Mouse (Mus musculus) limb, embryonic 10.5 days (tissue): Measurements from ENCODE around the gene Rbfox2. TPM values are rescaled to one million over a fixed set of nuclear protein-coding genes. Genes with fewer than 3 reads are reported as not detected.

Experiments used
- DNase-seq: peaks from one replicate; pipeline ENCODE4 v3.0.0-alpha.2; 2017; ENCODE audit warnings: low spot score
- H3K27ac ChIP-seq: fragments of 300-500 bp; sonication (generic); 2 replicates; pipeline ENCODE4 v1.5.1; 2016; ENCODE audit warnings: mild to moderate bottlenecking
- H3K27me3 ChIP-seq: fragments of 300-500 bp; sonication (generic); 2 replicates; pipeline ENCODE4 v1.6.1; 2016; ENCODE audit warnings: low read depth, mild to moderate bottlenecking; ENCODE audit not compliant: poor library complexity, severe bottlenecking
- H3K36me3 ChIP-seq: fragments of 300-500 bp; sonication (generic); 2 replicates; pipeline ENCODE4 v1.6.1; 2016; ENCODE audit warnings: mild to moderate bottlenecking, moderate library complexity
- H3K4me1 ChIP-seq: fragments of 300-500 bp; sonication (generic); 2 replicates; pipeline ENCODE4 v1.6.1; 2016
- H3K4me3 ChIP-seq: fragments of 300-500 bp; sonication (generic); 2 replicates; pipeline ENCODE4 v1.5.1; 2016; ENCODE audit warnings: mild to moderate bottlenecking, moderate library complexity
- H3K9me3 ChIP-seq: fragments of 300-500 bp; sonication (generic); replicated peaks from 2 replicates; pipeline ENCODE4 v1.6.1; 2016; ENCODE audit warnings: mild to moderate bottlenecking
- WGBS: fragments of 180-500 bp; shearing (Covaris S2); methylation state at CpG from one replicate; pipeline ENCODE4 v1.1.7; 2016; 5-methylcytosine and 5-hydroxymethylcytosine counted together
- polyA plus RNA-seq: library from polyadenylated mRNA; unstranded; fragments of >200 nt; fragmentation: Nextera tagmentation; extraction: Ambion mirVana; gene quantifications from 2 replicates; pipeline ENCODE4 v1.2.1, GENCODE M21; 2016

Gene Rbfox2
- polyA plus RNA-seq, 1 experiment from 2014 or later, result 62.6 TPM

DNA sequence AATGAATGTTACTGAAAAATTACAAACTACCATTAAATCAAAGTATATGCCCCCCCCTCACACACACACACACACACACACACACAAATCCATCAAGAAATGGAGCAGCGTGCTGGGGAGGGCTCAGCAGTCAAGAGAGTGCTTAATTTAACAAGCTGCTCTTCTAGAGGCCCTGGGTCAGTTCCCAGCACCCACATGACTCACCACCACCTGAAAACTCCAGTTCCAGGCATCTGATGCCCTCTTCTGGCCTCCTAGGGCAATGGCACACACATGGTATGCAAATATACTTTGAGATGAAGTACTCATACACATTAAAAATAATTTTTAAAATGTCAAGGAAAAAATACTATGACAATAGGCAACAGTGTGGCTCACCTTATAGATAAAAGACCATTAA, 120.7 kb downstream of the Rbfox2 start:
- no peak for DNase-seq
- Histone ChIP-seq H3K36me3 (peaks cover 15% of the 10 kb centered on the region), H3K4me1 (peaks cover 10% of the 10 kb centered on the region), H3K9me3 (no peaks in the 10 kb centered on the region), H3K27ac (no peak overlapping the region), H3K27me3 (no peaks in the 10 kb centered on the region), H3K4me3 (no peak overlapping the region)
- WGBS, result 89% methylated on average over 1 of the region's 1 CpGs

DNA sequence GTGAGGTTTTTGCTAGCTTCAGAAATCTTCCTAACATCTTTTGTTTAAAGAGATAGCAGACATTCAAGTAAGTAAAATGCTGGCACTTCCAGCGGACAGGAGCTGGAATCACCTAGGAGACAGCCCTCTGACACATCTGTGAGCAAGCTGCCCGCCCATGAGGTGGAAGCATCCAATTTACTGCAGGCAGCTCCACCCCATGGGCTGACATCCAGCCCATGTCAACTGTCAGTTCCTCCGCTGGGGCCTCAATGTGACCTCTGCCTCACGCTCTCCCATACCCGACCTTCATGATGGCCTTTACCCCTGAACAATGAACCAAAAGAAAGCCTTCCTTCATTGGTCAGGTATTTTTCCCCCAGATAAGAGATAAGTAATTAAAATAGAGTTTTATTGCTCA, 121.2 kb downstream of the Rbfox2 start:
- no peaks in the 10 kb centered on the region for H3K27me3 ChIP-seq
- H3K4me3 ChIP-seq, result no peak overlapping the region
- H3K9me3 ChIP-seq, result no peaks in the 10 kb centered on the region
- DNase-seq, result no peak
- no peak overlapping the region for H3K27ac ChIP-seq
- peaks cover 15% of the 10 kb centered on the region for H3K36me3 ChIP-seq
- WGBS, result 40% methylated on average over 5 of the region's 5 CpGs
- H3K4me1 ChIP-seq, result peaks cover 10% of the 10 kb centered on the region

DNA sequence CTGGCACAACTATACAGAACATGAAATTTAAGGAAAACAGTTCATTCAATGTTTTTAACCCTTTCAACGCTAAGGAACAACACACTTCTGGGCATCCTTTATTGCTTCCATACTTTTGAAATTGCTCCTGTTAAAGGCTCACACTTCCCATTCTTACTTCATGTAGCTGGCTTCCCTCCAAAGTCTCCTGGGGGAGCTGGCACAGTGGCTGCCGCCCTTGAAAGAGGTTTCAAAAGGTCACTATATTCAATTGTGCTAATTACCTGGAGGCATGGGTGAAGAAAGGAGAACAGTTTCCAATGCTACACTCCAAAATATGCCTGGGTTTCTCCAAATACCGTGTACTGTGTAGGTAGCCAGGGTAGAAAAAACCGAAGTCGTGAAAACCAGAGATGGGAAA, 124.0 kb downstream of the Rbfox2 start:
- no peaks in the 10 kb centered on the region for H3K9me3 ChIP-seq
- H3K36me3 ChIP-seq, result peaks cover 15% of the 10 kb centered on the region
- no peak overlapping the region for H3K4me3 ChIP-seq
- H3K27me3 ChIP-seq, result no peaks in the 10 kb centered on the region
- 82% methylated on average over 5 of the region's 5 CpGs for WGBS
- DNase-seq, result no peak
- peaks cover 10% of the 10 kb centered on the region for H3K4me1 ChIP-seq
- no peak overlapping the region for H3K27ac ChIP-seq

DNA sequence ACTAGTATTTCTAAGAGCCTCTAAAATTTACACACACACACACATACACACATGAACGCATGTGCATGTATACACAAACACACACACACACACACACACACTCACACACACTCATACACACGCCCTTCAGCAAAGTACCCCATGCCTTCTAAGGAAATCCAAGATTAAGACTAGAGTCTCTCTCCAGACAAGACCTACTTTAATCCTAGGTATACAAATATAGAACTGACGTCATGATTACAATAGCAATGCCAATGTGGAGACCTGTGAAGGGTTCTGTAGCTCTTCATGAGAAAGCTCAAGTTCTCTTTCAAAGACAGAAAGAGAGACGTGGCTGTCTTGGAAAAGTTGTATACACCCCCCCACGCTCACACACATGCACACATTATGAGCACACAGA, 132.8 kb downstream of the Rbfox2 start:
- Histone ChIP-seq H3K4me3 (no peak overlapping the region), H3K4me1 (0 out of 2 replicates have a peak, but pooled peaks cover 3% of the 10 kb centered on the region), H3K27me3 (no peaks in the 10 kb centered on the region), H3K36me3 (peaks cover 5% of the 10 kb centered on the region; the same call in 1 of the 2 replicates), H3K9me3 (no peaks in the 10 kb centered on the region), H3K27ac (no peak overlapping the region)
- 93% methylated on average over 5 of the region's 5 CpGs for WGBS
- DNase-seq, result no peak

DNA sequence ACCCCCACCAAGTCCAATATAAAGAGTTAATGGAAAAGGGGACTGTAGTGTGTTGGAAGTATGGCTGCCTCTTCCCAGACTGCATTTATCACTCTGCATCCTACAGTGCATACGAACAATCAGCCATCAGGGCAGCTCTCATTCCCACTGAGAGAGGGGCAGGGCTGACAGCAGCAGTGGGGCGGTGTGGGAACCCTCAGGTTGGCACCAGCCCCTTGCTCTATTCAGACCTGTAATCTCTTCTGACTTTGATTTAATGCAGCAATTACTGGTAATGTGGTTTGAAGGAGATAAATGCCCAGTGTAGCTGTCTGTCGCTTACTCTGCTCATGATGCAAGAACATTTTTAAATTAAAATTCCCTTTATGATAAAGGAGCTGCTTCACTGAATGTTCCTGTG, 134.4 kb downstream of the Rbfox2 start:
- Histone ChIP-seq H3K36me3 (peaks cover 5% of the 10 kb centered on the region; the same call in 1 of the 2 replicates), H3K4me1 (0 out of 2 replicates have a peak, but pooled peaks cover 3% of the 10 kb centered on the region)
- WGBS, result 69% methylated on average over 3 of the region's 3 CpGs

DNA sequence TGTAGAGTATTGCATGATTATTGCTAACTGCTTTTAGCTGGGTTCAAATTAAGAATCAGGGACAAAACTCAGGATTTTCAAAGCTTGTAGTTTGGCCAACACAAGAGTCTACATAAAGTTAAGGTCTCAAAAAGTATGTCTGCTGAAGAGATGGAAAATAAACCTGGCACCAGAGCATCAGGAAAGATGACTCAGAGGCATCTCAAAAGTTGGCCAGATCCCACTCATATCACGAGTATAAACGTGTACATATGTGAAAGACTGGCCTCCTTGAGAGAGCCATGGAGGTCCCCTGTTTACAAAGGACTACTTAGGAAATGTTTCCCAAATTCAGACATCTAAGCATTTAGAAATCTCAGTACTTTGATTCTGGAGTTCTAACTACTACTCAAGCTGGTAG, 138.0 kb downstream of the Rbfox2 start:
- DNase-seq, result no peak
- Histone ChIP-seq H3K36me3 (0 out of 2 replicates have a peak, but pooled peaks cover 2% of the 10 kb centered on the region), H3K4me3 (no peak overlapping the region), H3K4me1 (peaks cover 13% of the 10 kb centered on the region), H3K27me3 (no peaks in the 10 kb centered on the region), H3K9me3 (no peaks in the 10 kb centered on the region), H3K27ac (no peak overlapping the region)
- WGBS, result 88% methylated on average over 2 of the region's 2 CpGs

More for the DNA sequence above, 134.4 kb downstream of the Rbfox2 start:
- Histone ChIP-seq H3K9me3 (no peaks in the 10 kb centered on the region), H3K27me3 (no peaks in the 10 kb centered on the region), H3K4me3 (no peak overlapping the region), H3K27ac (no peak overlapping the region)
- no peak for DNase-seq

DNA sequence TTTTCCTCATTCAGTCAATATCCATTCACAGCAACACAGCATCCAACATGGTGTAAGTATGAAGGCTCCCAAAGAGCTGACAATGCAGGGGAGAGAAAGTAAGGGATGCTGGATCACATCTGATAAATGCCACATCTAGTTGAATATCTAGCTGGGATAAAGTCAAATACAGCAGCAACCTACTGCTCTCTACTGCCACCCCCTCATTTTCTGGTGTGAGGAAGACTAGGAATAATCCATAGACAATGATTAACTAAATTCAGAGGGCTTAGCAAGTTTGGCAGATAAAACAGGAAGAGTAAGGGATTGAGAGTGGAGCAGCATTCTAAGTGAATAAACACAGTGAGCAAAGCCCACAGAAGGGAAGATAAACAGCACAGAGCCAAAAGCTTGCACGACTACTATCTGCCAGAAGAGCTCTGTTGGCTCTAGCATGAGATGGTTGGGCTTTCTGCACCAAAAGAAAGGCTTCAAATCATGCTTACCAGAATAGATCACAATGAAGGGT, 140.5 kb downstream of the Rbfox2 start:
- Histone ChIP-seq H3K4me3 (no peak overlapping the region), H3K9me3 (no peaks in the 10 kb centered on the region), H3K36me3 (no peaks in the 10 kb centered on the region), H3K27me3 (no peaks in the 10 kb centered on the region), H3K27ac (no peak overlapping the region), H3K4me1 (peaks cover 36% of the 10 kb centered on the region)
- WGBS, result 75% methylated on average over 1 of the region's 1 CpGs
- DNase-seq, result no peak

DNA sequence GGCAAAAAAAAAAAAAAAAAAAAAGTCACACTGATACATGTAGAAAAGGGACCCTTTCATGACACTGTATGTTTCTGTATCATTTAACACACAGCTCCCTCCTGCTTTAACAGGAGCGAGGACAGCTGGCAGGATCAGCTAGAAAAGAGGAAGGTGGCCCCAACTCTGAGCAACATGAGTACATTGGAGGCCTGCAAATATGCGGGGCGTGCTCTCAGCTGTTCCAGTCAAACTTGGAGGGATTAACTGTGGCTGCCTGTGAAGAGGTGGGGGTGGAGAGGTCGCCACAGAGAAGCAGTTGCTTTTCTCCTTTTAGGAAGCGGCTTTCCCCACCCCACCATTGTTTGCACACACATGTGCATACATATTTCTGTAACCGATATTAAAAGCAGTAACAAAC, 143.5 kb downstream of the Rbfox2 start:
- H3K4me3 ChIP-seq, result no peak overlapping the region
- WGBS, result 54% methylated on average over 6 of the region's 6 CpGs
- no peaks in the 10 kb centered on the region for H3K27me3 ChIP-seq
- no peaks in the 10 kb centered on the region for H3K36me3 ChIP-seq
- no peaks in the 10 kb centered on the region for H3K9me3 ChIP-seq
- peaks cover 57% of the 10 kb centered on the region for H3K4me1 ChIP-seq
- H3K27ac ChIP-seq, result peak overlapping the region; percentile 2; the same call in 1 of the 2 replicates
- no peak for DNase-seq

DNA sequence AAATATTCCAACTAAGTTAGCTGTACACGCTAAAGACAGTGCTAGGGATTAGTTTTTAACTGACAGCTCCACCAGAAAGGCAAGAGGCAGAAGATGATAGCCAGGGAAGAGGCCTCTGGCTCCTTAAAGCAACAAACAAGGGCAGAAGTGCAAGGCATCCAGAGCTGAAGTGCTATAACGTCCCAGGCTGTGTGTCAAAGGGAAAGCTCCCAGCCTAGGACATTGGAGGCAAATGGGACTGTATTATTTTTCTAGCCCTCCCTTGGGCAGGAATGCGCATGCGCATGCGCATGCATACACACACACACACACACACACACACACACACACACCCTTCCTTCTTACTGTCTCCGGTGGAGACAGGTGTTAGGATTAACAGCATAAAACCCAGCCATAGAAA, 143.9 kb downstream of the Rbfox2 start:
- H3K27me3 ChIP-seq, result no peaks in the 10 kb centered on the region
- H3K36me3 ChIP-seq, result no peaks in the 10 kb centered on the region
- H3K4me3 ChIP-seq, result no peak overlapping the region
- WGBS, result 82% methylated on average over 6 of the region's 6 CpGs
- 0 out of 2 replicates have a peak overlapping the region, but pooled peaks have one; percentile 15 for H3K27ac ChIP-seq
- H3K4me1 ChIP-seq, result peaks cover 57% of the 10 kb centered on the region
- DNase-seq, result no peak
- H3K9me3 ChIP-seq, result no peaks in the 10 kb centered on the region

DNA sequence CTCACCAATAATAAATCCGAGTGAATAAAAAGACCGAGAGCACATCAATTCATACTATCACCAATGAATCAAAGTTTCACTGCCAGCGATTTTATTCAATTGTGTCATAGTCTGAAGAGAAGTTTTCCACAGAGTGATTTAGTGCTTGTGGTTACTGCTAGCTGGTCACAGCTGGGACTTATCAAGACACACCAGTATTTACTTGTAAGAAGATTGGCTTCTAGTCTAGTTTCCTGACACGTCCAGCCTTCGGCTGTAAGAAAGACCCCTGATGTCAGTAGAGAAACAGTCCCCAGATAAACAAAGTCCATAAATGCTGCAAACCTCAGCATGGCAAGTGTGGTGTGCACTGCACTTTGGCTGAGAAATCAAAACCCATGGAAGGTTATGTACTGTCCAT, 145.4 kb downstream of the Rbfox2 start:
- no peak overlapping the region for H3K4me3 ChIP-seq
- H3K9me3 ChIP-seq, result no peaks in the 10 kb centered on the region
- WGBS, result 52% methylated on average over 5 of the region's 5 CpGs
- peaks cover 57% of the 10 kb centered on the region for H3K4me1 ChIP-seq
- no peaks in the 10 kb centered on the region for H3K27me3 ChIP-seq
- DNase-seq, result no peak
- H3K27ac ChIP-seq, result peak overlapping the region; percentile 44; the same call in 1 of the 2 replicates
- no peaks in the 10 kb centered on the region for H3K36me3 ChIP-seq

DNA sequence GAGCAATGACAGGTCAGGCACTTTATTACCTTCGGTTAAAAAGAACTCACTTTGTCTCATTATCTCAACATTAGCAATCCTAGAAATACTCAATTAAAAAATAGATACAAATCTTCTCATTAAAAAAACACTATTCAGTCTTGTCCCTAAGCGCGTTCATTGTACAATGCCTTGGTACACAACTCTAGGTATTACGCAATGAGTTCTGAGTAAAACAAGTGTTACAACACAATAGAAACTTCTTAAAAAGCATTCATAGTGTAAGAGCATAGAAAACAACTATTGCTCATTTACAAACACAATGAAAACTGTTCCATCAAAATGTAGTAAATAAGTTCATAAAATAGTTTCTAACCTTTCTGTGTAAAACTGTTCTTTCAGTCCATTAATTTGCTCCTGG, 146.0 kb downstream of the Rbfox2 start:
- no peak for DNase-seq

DNA sequence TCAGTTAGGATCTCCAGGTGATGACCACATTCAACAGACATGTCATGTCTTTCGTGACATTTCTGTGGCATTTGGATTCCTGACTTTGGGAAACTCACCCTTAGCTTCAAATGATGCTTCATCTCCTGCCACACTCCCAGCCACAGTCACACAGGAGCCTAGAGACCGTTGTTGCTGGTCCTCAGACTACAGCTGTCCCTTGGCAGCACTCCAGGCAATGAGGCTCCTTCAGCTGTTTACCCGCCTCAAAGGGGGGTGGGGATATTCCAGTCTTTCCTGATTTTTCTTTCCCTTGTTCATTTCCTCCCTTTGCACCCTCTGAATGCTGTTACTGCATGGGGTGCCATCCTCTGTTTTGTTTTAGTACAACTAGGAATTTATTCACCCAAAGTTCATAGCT, 150.3 kb downstream of the Rbfox2 start:
- no peak overlapping the region for H3K4me3 ChIP-seq
- 67% methylated on average over 3 of the region's 3 CpGs for WGBS
- H3K27me3 ChIP-seq, result no peaks in the 10 kb centered on the region
- DNase-seq, result no peak
- no peaks in the 10 kb centered on the region for H3K36me3 ChIP-seq
- no peak overlapping the region for H3K27ac ChIP-seq
- peaks cover 54% of the 10 kb centered on the region for H3K4me1 ChIP-seq
- H3K9me3 ChIP-seq, result no peaks in the 10 kb centered on the region

More for the DNA sequence above, 146.0 kb downstream of the Rbfox2 start:
- Histone ChIP-seq H3K9me3 (no peaks in the 10 kb centered on the region), H3K4me3 (no peak overlapping the region), H3K27me3 (no peaks in the 10 kb centered on the region), H3K36me3 (no peaks in the 10 kb centered on the region), H3K27ac (no peak overlapping the region), H3K4me1 (peaks cover 57% of the 10 kb centered on the region)
- WGBS, result 93% methylated on average over 4 of the region's 4 CpGs

DNA sequence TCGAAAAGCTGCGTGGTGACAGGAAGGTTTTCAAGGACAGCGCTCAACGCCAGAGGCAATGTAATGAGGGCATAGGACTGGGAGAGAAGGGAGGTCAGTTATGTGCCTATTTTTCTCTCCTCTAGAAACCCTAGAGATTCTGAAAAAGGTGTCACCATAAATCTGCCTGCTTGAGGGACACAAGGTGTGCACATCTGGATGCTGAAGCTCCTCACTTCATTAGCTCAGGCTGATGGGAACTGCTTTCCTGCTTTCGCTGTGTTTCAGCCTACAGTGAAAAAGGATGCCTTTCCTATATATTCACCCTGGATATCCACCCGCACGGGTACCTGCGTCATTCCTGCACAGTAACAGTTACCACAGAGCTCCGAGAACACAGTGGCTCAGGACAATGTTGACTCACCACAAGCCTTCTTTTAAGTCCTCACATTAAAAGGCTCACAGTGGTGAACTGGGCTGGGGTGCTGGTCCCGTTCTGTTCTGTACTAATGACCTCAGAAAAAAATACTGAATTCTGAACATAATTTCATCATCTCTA, 152.5 kb downstream of the Rbfox2 start:
- no peak overlapping the region for H3K27ac ChIP-seq
- DNase-seq, result no peak
- H3K4me3 ChIP-seq, result peak overlapping the region; percentile 53
- no peaks in the 10 kb centered on the region for H3K9me3 ChIP-seq
- 72% methylated on average over 10 of the region's 10 CpGs for WGBS
- peaks cover 3% of the 10 kb centered on the region; the same call in 1 of the 2 replicates for H3K36me3 ChIP-seq
- no peaks in the 10 kb centered on the region for H3K27me3 ChIP-seq
- peaks cover 55% of the 10 kb centered on the region for H3K4me1 ChIP-seq

DNA sequence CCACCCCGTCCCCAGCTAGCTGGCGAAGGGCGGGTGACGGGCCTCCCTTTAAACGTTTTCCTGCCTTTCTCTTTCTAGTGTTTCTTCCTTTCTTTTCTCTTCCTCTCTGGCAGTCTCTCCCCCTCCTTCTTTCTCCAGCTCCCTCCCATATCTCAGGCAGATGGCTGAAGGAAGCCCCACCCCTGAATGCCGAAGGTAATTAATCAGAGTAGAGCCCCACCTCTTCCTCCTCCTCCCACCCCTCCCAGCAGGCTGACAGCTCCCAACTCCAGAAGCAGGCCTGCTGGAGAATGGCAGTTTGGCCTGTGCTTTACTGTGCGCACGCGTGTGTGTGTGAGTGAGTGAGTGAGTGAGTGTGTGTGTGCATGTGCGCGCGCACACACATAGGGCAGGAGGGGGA, 153.2 kb downstream of the Rbfox2 start:
- peak; percentile 84 for DNase-seq
- Histone ChIP-seq H3K4me1 (peaks cover 58% of the 10 kb centered on the region), H3K27ac (peak overlapping the region; percentile 80), H3K4me3 (peak overlapping the region; percentile 53), H3K36me3 (peaks cover 5% of the 10 kb centered on the region; the same call in 1 of the 2 replicates), H3K9me3 (no peaks in the 10 kb centered on the region), H3K27me3 (no peaks in the 10 kb centered on the region)
- 2% methylated on average over 12 of the region's 12 CpGs for WGBS
